Mouse (Mus musculus) E14TG2a.4 (cell line): Measurements from ENCODE around the gene Gmip.

Experiments
- CTCF ChIP-seq: conservative IDR thresholded peaks from 2 replicates; pipeline ENCODE4 v1.5.1; 2014; ENCODE audit warnings: low read length
- NANOG ChIP-seq: IDR thresholded peaks from 2 replicates; pipeline ENCODE4 v1.6.1; 2014; ENCODE audit warnings: borderline replicate concordance, low read length, mixed read lengths
- POU5F1 ChIP-seq: IDR thresholded peaks from 2 replicates; pipeline ENCODE4 v1.6.1; 2014; ENCODE audit warnings: low read length, borderline replicate concordance

DNA sequence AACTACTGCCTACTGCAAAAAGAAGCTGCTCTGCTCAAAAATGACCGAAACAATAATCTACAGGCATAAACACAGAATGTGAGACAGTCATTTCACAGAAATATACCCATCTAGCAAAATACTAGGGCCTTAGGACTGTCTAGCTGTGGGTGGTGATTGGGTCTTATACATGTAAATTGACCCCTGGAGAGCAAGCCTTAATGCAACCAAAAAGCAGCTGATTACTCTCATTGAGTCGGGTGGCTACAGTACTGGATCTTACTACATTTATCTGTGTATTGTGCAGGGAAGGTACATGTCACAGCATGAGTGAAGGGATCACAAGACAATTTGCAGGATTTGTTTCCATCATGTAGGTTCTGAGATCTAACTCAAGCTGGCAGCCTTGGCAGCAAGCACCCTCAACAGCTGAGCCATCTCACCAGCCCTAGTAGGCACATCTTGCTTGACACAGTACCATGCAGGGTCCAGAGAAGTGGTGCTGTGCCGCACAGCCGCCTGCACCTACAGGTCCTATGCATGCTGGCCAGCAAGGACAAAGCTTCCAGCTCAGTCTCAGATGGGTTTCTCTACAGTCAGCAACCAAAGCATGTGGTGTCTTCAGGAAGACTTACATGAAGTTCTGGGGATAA, 46.5 kb upstream of the Gmip start:
- TF ChIP-seq CTCF: no peak
- TF ChIP-seq NANOG: peak; percentile 89
- TF ChIP-seq POU5F1: no peak
